In genomic region chr11:118569571-118570062, GRCm38 (mm10) we compare ENCODE assay signal across 8 mouse cellular contexts.
DNase-seq lines count a peak whose midpoint lies in the region; ATAC-seq and TF ChIP-seq lines count a peak whose summit lies in the region.

No protein-coding gene starts in this region.

- peak overlapping the region; percentile 11 for H3K4me3 ChIP-seq in heart, embryonic 12.5 days
- H3K4me3 ChIP-seq in heart, adult 2 months: no peak overlapping the region
- peak overlapping the region; percentile 40 for H3K4me3 ChIP-seq in hindbrain, embryonic 14.5 days (replicated peaks; ENCODE audit: low read length)
- H3K4me3 ChIP-seq in midbrain, embryonic 16.5 days (ENCODE audit: low read depth, low read length): peak overlapping the region; percentile 59

- TF ChIP-seq EP300 in heart, adult 2 months (IDR thresholded peaks at IDR 0.05; ENCODE audit: insufficient read depth, low read depth, low read length): no peak

- H3K79me2 ChIP-seq in heart, adult 2 months (replicated peaks; ENCODE audit: control insufficient read depth, insufficient read depth, low read length): no peaks in the 10 kb centered on the region

- no peak for TF ChIP-seq POLR2A in heart, adult 2 months (IDR thresholded peaks at IDR 0.05; ENCODE audit: insufficient read depth, low read depth, low read length)

- H3K27ac ChIP-seq in heart, embryonic 12.5 days (ENCODE audit: poor library complexity, severe bottlenecking): no peak overlapping the region
- no peak overlapping the region for H3K27ac ChIP-seq in heart, adult 2 months
- peak overlapping the region; percentile 67 for H3K27ac ChIP-seq in hindbrain, embryonic 14.5 days
- H3K27ac ChIP-seq in midbrain, embryonic 16.5 days (ENCODE audit: low read length): no peak overlapping the region

- H3K27me3 ChIP-seq in heart, embryonic 12.5 days (replicated peaks): peaks cover 97% of the 10 kb centered on the region
- peaks cover 12% of the 10 kb centered on the region for H3K27me3 ChIP-seq in heart, adult 2 months (ENCODE audit: control insufficient read depth, insufficient read depth, low read length)
- peaks cover 52% of the 10 kb centered on the region for H3K27me3 ChIP-seq in hindbrain, embryonic 14.5 days (ENCODE audit: control insufficient read depth, insufficient read depth, low read length)
- peaks cover 46% of the 10 kb centered on the region for H3K27me3 ChIP-seq in midbrain, embryonic 16.5 days (ENCODE audit: control insufficient read depth, insufficient read depth, low read depth, low read length)

- no peak overlapping the region for H3K9ac ChIP-seq in heart, embryonic 12.5 days
- H3K9ac ChIP-seq in heart, adult 2 months (ENCODE audit: low read depth, low read length): no peak overlapping the region
- peak overlapping the region; percentile 77 for H3K9ac ChIP-seq in hindbrain, embryonic 14.5 days
- H3K9ac ChIP-seq in midbrain, embryonic 16.5 days (ENCODE audit: low read depth, low read length): peak overlapping the region; percentile 67

- intact Hi-C loops in heart, adult 2 months (cut with DNase I): no loop called here

- DNase-seq in heart, adult 2 months: no peak
- DNase-seq in ZHBTc4 (ENCODE audit: low read depth, low spot score): peak; percentile 65
- DNase-seq in hindbrain, embryonic 14.5 days (ENCODE audit: low spot score): no peak
- DNase-seq in ovary, postnatal 10 days (ENCODE audit: low spot score): no peak
- no peak for DNase-seq in lung, postnatal 14 days
- DNase-seq in gastrocnemius, postnatal 4 days (ENCODE audit: low spot score in 2 of 2): no peak

- peak overlapping the region; percentile 33 for H3K4me2 ChIP-seq in heart, embryonic 12.5 days
- H3K4me2 ChIP-seq in hindbrain, embryonic 14.5 days (replicated peaks): peak overlapping the region; percentile 97
- peak overlapping the region; percentile 99 for H3K4me2 ChIP-seq in midbrain, embryonic 16.5 days (ENCODE audit: low read length)

- H3K4me1 ChIP-seq in heart, embryonic 12.5 days (replicated peaks): 0 out of 2 replicates have a peak, but pooled peaks cover 9% of the 10 kb centered on the region
- no peaks in the 10 kb centered on the region for H3K4me1 ChIP-seq in heart, adult 2 months (ENCODE audit: control insufficient read depth, insufficient read depth, low read length)
- peaks cover 27% of the 10 kb centered on the region for H3K4me1 ChIP-seq in hindbrain, embryonic 14.5 days (replicated peaks; ENCODE audit: control insufficient read depth, insufficient read depth, low read length)
- H3K4me1 ChIP-seq in midbrain, embryonic 16.5 days (ENCODE audit: control insufficient read depth, insufficient read depth, low read length): peaks cover 17% of the 10 kb centered on the region

- no peaks in the 10 kb centered on the region for H3K36me3 ChIP-seq in heart, embryonic 12.5 days
- H3K36me3 ChIP-seq in heart, adult 2 months (ENCODE audit: control insufficient read depth, insufficient read depth, low read length): no peaks in the 10 kb centered on the region
- no peaks in the 10 kb centered on the region for H3K36me3 ChIP-seq in hindbrain, embryonic 14.5 days (replicated peaks; ENCODE audit: control insufficient read depth, insufficient read depth)
- H3K36me3 ChIP-seq in midbrain, embryonic 16.5 days (ENCODE audit: control insufficient read depth, insufficient read depth, low read length): no peaks in the 10 kb centered on the region

- no peaks in the 10 kb centered on the region for H3K9me3 ChIP-seq in heart, embryonic 12.5 days (replicated peaks)
- no peaks in the 10 kb centered on the region for H3K9me3 ChIP-seq in hindbrain, embryonic 14.5 days (ENCODE audit: control insufficient read depth, low read length)
- no peaks in the 10 kb centered on the region for H3K9me3 ChIP-seq in midbrain, embryonic 16.5 days (replicated peaks; ENCODE audit: control insufficient read depth, low read length, poor library complexity, severe bottlenecking)

- TF ChIP-seq CTCF in heart, adult 2 months (IDR thresholded peaks at IDR 0.05): no peak

- 0 out of 2 replicates have a peak, but pooled peaks have one; percentile 11 for ATAC-seq in heart, embryonic 12.5 days (ENCODE audit: insufficient number of reproducible peaks, low FRiP score)
- peak; percentile 67 for ATAC-seq in hindbrain, embryonic 14.5 days (ENCODE audit: low FRiP score)
- ATAC-seq in midbrain, embryonic 16.5 days: peak; percentile 37

- WGBS in heart, embryonic 12.5 days: under 1% methylated on average over 27 of the region's 51 CpGs
- 1% methylated on average over 51 of the region's 51 CpGs for WGBS in heart, adult 2 months
- WGBS in hindbrain, embryonic 14.5 days: 0% methylated on average over 38 of the region's 51 CpGs
- under 1% methylated on average over 36 of the region's 51 CpGs for WGBS in midbrain, embryonic 16.5 days

Comparison
In these comparisons a context has a peak if more than half of its experiments do, and no peak if none do; other contexts are left out.
1. ATAC-seq: peak in every context shown above with its lines; median percentile 67 in hindbrain, embryonic 14.5 days; 37 in midbrain, embryonic 16.5 days; 11 in heart, embryonic 12.5 days.
2. H3K4me2 ChIP-seq: peak in every context shown above with its lines; median percentile 99 in midbrain, embryonic 16.5 days; 97 in hindbrain, embryonic 14.5 days; 33 in heart, embryonic 12.5 days.
3. H3K9ac ChIP-seq: peak in hindbrain, embryonic 14.5 days (single experiment) and midbrain, embryonic 16.5 days (single experiment); none in heart, embryonic 12.5 days (single experiment) and heart, adult 2 months (single experiment).